Mouse (Mus musculus) liver, adult (tissue): ENCODE measurements around the gene R3hdm2.

Experiments used
- GATA4 ChIP-seq: IDR thresholded peaks from 2 replicates; pipeline ENCODE4 v1.6.1; 2014; ENCODE audit warnings: mild to moderate bottlenecking, low read length; ENCODE audit not compliant: insufficient replicate concordance

Gene R3hdm2

GRCm38 (mm10) chr10:127429538-127429937 lies 49.4 kb downstream of the R3hdm2 start:
- TF ChIP-seq GATA4: no peak

GRCm38 (mm10) chr10:127432466-127432865 lies 52.3 kb downstream of the R3hdm2 start:
- no peak for TF ChIP-seq GATA4

- TF ChIP-seq GATA4: no peak
These were observed 57.4 kb downstream of the R3hdm2 start for GRCm38 (mm10) chr10:127437354-127438113.

GRCm38 (mm10) chr10:127453701-127454100 lies 73.6 kb downstream of the R3hdm2 start:
- TF ChIP-seq GATA4: no peak

- no peak for TF ChIP-seq GATA4
These were observed 82.4 kb downstream of the R3hdm2 start for GRCm38 (mm10) chr10:127462411-127463096.

- no peak for TF ChIP-seq GATA4
These were observed 91.3 kb downstream of the R3hdm2 start for GRCm38 (mm10) chr10:127471281-127471988.

GRCm38 (mm10) chr10:127472722-127473121 lies 92.6 kb downstream of the R3hdm2 start:
- TF ChIP-seq GATA4: no peak

- TF ChIP-seq GATA4: no peak
These were observed 95.0 kb downstream of the R3hdm2 start for GRCm38 (mm10) chr10:127475175-127475574.

GRCm38 (mm10) chr10:127476541-127476940 lies 96.4 kb downstream of the R3hdm2 start:
- no peak for TF ChIP-seq GATA4

- TF ChIP-seq GATA4: no peak
These were observed 97.2 kb downstream of the R3hdm2 start for GRCm38 (mm10) chr10:127477301-127477700.

- TF ChIP-seq GATA4: no peak
These were observed 99.0 kb downstream of the R3hdm2 start for GRCm38 (mm10) chr10:127479131-127479530.

- no peak for TF ChIP-seq GATA4
These were observed 101.0 kb downstream of the R3hdm2 start for GRCm38 (mm10) chr10:127480833-127481813.

GRCm38 (mm10) chr10:127485235-127485634 lies 105.1 kb downstream of the R3hdm2 start:
- TF ChIP-seq GATA4: no peak

GRCm38 (mm10) chr10:127488856-127489255 lies 108.7 kb downstream of the R3hdm2 start:
- no peak for TF ChIP-seq GATA4

- no peak for TF ChIP-seq GATA4
These were observed 110.3 kb downstream of the R3hdm2 start for GRCm38 (mm10) chr10:127490160-127491127.
